Mouse (Mus musculus) CH12.LX (cell line): ENCODE measurements at regions not wholly inside any gene's neighbourhood (a gene's known extent, or its start where the extent isn't known, plus 50 kb on each side); places are given as distances from the start of the nearest gene placed in this dataset.

Experiments
- CTCF ChIP-seq, 2 experiments: IDR thresholded peaks in 1 of 2; conservative IDR thresholded peaks in 1 of 2; 2 replicates each; pipeline ENCODE4 v1.5.1; 2011 to 2012; ENCODE audit warnings: low read depth in 2 of 2, low read length in 2 of 2, improper control_type of control experiment in 1 of 2, inconsistent platforms in 1 of 2, mild to moderate bottlenecking in 1 of 2, moderate library complexity in 1 of 2
- E2F4 ChIP-seq: IDR thresholded peaks from 2 replicates; pipeline ENCODE4 v1.6.1; 2011; ENCODE audit warnings: low read depth, low read length, improper control_type of control experiment; ENCODE audit not compliant: insufficient replicate concordance
- JUND ChIP-seq: conservative IDR thresholded peaks from 2 replicates; pipeline ENCODE4 v1.6.1; 2011; ENCODE audit warnings: low read depth, low read length, improper control_type of control experiment
- MAX ChIP-seq: IDR thresholded peaks from 2 replicates; pipeline ENCODE4 v1.6.1; 2011; ENCODE audit warnings: low read length, improper control_type of control experiment
- POLR2A ChIP-seq: IDR thresholded peaks from 2 replicates; pipeline ENCODE4 v1.6.1; 2011; ENCODE audit warnings: low read depth, mild to moderate bottlenecking, improper control_type of control experiment, low read length
- POLR2AphosphoS2 ChIP-seq: IDR thresholded peaks from 2 replicates; pipeline ENCODE4 v1.6.1; 2011; ENCODE audit warnings: low read depth, low read length, improper control_type of control experiment
- SIN3A ChIP-seq: IDR thresholded peaks from 2 replicates; pipeline ENCODE4 v1.6.1; 2012; ENCODE audit warnings: low read length, improper control_type of control experiment, inconsistent platforms
- ZKSCAN1 ChIP-seq: IDR thresholded peaks from 2 replicates; pipeline ENCODE4 v1.6.1; 2012; ENCODE audit warnings: low read depth, inconsistent platforms, low read length, improper control_type of control experiment, borderline replicate concordance

- TF ChIP-seq MAX, result no peak
- TF ChIP-seq E2F4, result no peak
- TF ChIP-seq JUND, result no peak
- no peak for TF ChIP-seq CTCF (conservative IDR thresholded peaks at IDR 0.05 in 1 of 2, IDR thresholded peaks at IDR 0.05 in 1 of 2; ENCODE audit: low read depth in 2 of 2, low read length in 2 of 2)
- TF ChIP-seq POLR2A, result no peak
- TF ChIP-seq SIN3A, result no peak
- no peak for TF ChIP-seq ZKSCAN1
- no peak for TF ChIP-seq POLR2AphosphoS2
Measured at GRCm38 (mm10) chr2:166227496-166227895, 72.0 kb upstream of the Sulf2 start.
